Mouse (Mus musculus) lung, embryonic 14.5 days (tissue): ENCODE results near the gene Ercc1. TPM values are rescaled to one million over a fixed set of nuclear protein-coding genes. Genes with fewer than 3 reads are reported as not detected.

ENCODE experiments used
- ATAC-seq: fragments of 200-750 bp; cut with Nextera tagmentation; 2 replicates; pipeline ENCODE4 v1.8.0; 2017; ENCODE audit warnings: mild to moderate bottlenecking, moderate TSS enrichment, moderate library complexity; ENCODE audit not compliant: insufficient read depth
- DNase-seq: peaks from one replicate; pipeline ENCODE4 v3.0.0-alpha.2; 2015
- H3K27ac ChIP-seq: fragments of 300-500 bp; sonication (generic); 2 replicates; pipeline ENCODE4 v1.5.1; 2014; ENCODE audit warnings: low read depth, mild to moderate bottlenecking, moderate library complexity
- H3K27me3 ChIP-seq: fragments of 300-500 bp; sonication (generic); 2 replicates; pipeline ENCODE4 v1.6.1; 2014; ENCODE audit warnings: low read length, control low read depth; ENCODE audit not compliant: insufficient read depth
- H3K36me3 ChIP-seq: fragments of 300-500 bp; sonication (generic); 2 replicates; pipeline ENCODE4 v1.6.1; 2014; ENCODE audit warnings: control low read depth; ENCODE audit not compliant: insufficient read depth
- H3K4me1 ChIP-seq: fragments of 300-500 bp; sonication (generic); 2 replicates; pipeline ENCODE4 v1.6.1; 2014; ENCODE audit warnings: antibody characterized with exemption, control low read depth; ENCODE audit not compliant: insufficient read depth
- H3K4me2 ChIP-seq: fragments of 300-500 bp; sonication (generic); 2 replicates; pipeline ENCODE4 v1.6.1; 2014; ENCODE audit warnings: mild to moderate bottlenecking
- H3K4me3 ChIP-seq: fragments of 300-500 bp; sonication (generic); 2 replicates; pipeline ENCODE4 v1.5.1; 2014; ENCODE audit warnings: low read depth, low read length
- H3K9ac ChIP-seq: fragments of 300-500 bp; sonication (generic); 2 replicates; pipeline ENCODE4 v1.6.1; 2014
- H3K9me3 ChIP-seq: fragments of 300-500 bp; sonication (generic); 2 replicates; pipeline ENCODE4 v1.6.1; 2016; ENCODE audit warnings: low read depth, low read length, control low read depth
- CTCF ChIP-seq: IDR thresholded peaks from 2 replicates; pipeline ENCODE4 v1.5.1; 2016; ENCODE audit warnings: antibody characterized with exemption, low read depth
- WGBS: fragments of 180-500 bp; shearing (Covaris S2); extraction: QIAGEN DNeasy Blood & Tissue Kit; methylation state at CpG from one replicate; pipeline ENCODE4 v1.1.7; 2014; 5-methylcytosine and 5-hydroxymethylcytosine counted together
- polyA plus RNA-seq: library from polyadenylated mRNA; unstranded; fragments of >200 nt; fragmentation: Nextera tagmentation; extraction: Ambion mirVana; gene quantifications from 2 replicates; pipeline ENCODE4 v1.2.1, GENCODE M21; 2014

Gene Ercc1
- polyA plus RNA-seq, 1 experiment from 2014 or later = 90.5 TPM

GRCm38 (mm10) chr7:19301461-19302263 is 42.9 kb upstream of the Ercc1 start:
- ATAC-seq = no peak
- 11% methylated on average over 16 of the region's 16 CpGs for WGBS
- Histone ChIP-seq H3K4me3 (peak overlapping the region; percentile 39), H3K27ac (no peak overlapping the region), H3K9me3 (no peaks in the 10 kb centered on the region; the same call in 1 of the 2 replicates), H3K4me2 (peak overlapping the region; percentile 54), H3K27me3 (peaks cover 50% of the 10 kb centered on the region), H3K4me1 (no peaks in the 10 kb centered on the region), H3K36me3 (no peaks in the 10 kb centered on the region), H3K9ac (peak overlapping the region; percentile 27)
- DNase-seq = no peak
- TF ChIP-seq CTCF = no peak

- Histone ChIP-seq H3K9me3 (no peaks in the 10 kb centered on the region), H3K4me2 (peak overlapping the region; percentile 54; the same call in 1 of the 2 replicates), H3K4me3 (peak overlapping the region; percentile 39; the same call in 1 of the 2 replicates), H3K9ac (peak overlapping the region; percentile 27; the same call in 1 of the 2 replicates), H3K27ac (no peak overlapping the region), H3K27me3 (peaks cover 58% of the 10 kb centered on the region), H3K4me1 (no peaks in the 10 kb centered on the region), H3K36me3 (no peaks in the 10 kb centered on the region)
- no peak for TF ChIP-seq CTCF
- 49% methylated on average over 13 of the region's 13 CpGs for WGBS
- ATAC-seq (no peak), DNase-seq (no peak)
Measured at GRCm38 (mm10) chr7:19302264-19303045, 42.1 kb upstream of the Ercc1 start.

- H3K4me2 ChIP-seq = no peak overlapping the region
- WGBS = 78% methylated on average over 12 of the region's 12 CpGs
Measured at GRCm38 (mm10) chr7:19303046-19303305, 41.6 kb upstream of the Ercc1 start.

GRCm38 (mm10) chr7:19303770-19304169 is 40.8 kb upstream of the Ercc1 start:
- Histone ChIP-seq H3K4me2 (peak overlapping the region; percentile 58), H3K4me3 (peak overlapping the region; percentile 31), H3K9ac (0 out of 2 replicates have a peak overlapping the region, but pooled peaks have one; percentile 10), H3K36me3 (no peaks in the 10 kb centered on the region), H3K4me1 (no peaks in the 10 kb centered on the region), H3K27me3 (peaks cover 58% of the 10 kb centered on the region), H3K9me3 (no peaks in the 10 kb centered on the region), H3K27ac (no peak overlapping the region)
- TF ChIP-seq CTCF = peak; percentile 88
- 2% methylated on average over 16 of the region's 16 CpGs for WGBS
- DNase-seq (peak; percentile 86), ATAC-seq (no peak)

More at GRCm38 (mm10) chr7:19303046-19303305, 41.6 kb upstream of the Ercc1 start:
- H3K9me3 ChIP-seq = no peaks in the 10 kb centered on the region
- H3K9ac ChIP-seq = no peak overlapping the region
- no peak overlapping the region for H3K27ac ChIP-seq
- ATAC-seq (no peak), DNase-seq (no peak)
- no peaks in the 10 kb centered on the region for H3K4me1 ChIP-seq
- H3K27me3 ChIP-seq = peaks cover 58% of the 10 kb centered on the region
- TF ChIP-seq CTCF = no peak
- no peaks in the 10 kb centered on the region for H3K36me3 ChIP-seq
- no peak overlapping the region for H3K4me3 ChIP-seq

GRCm38 (mm10) chr7:19304501-19305412 is 39.8 kb upstream of the Ercc1 start:
- DNase-seq = no peak
- 2% methylated on average over 48 of the region's 48 CpGs for WGBS
- peaks cover 58% of the 10 kb centered on the region for H3K27me3 ChIP-seq

GRCm38 (mm10) chr7:19305413-19305735 is 39.2 kb upstream of the Ercc1 start:
- WGBS = 9% methylated on average over 6 of the region's 6 CpGs
- TF ChIP-seq CTCF = no peak
- Histone ChIP-seq H3K9ac (no peak overlapping the region), H3K36me3 (no peaks in the 10 kb centered on the region), H3K4me3 (peak overlapping the region; percentile 31; the same call in 1 of the 2 replicates), H3K9me3 (no peaks in the 10 kb centered on the region), H3K27me3 (peaks cover 58% of the 10 kb centered on the region), H3K4me1 (no peaks in the 10 kb centered on the region), H3K27ac (no peak overlapping the region), H3K4me2 (peak overlapping the region; percentile 58)
- ATAC-seq (no peak), DNase-seq (no peak)

More at GRCm38 (mm10) chr7:19304501-19305412, 39.8 kb upstream of the Ercc1 start:
- Histone ChIP-seq H3K36me3 (no peaks in the 10 kb centered on the region), H3K4me1 (no peaks in the 10 kb centered on the region), H3K4me3 (peak overlapping the region; percentile 31), H3K9ac (no peak overlapping the region), H3K9me3 (no peaks in the 10 kb centered on the region), H3K4me2 (peak overlapping the region; percentile 58), H3K27ac (no peak overlapping the region)
- no peak for ATAC-seq
- no peak for TF ChIP-seq CTCF
